Mouse (Mus musculus) lung, postnatal 0 days (tissue): Measurements from ENCODE around the gene Trank1.

Experiments
- CTCF ChIP-seq: IDR thresholded peaks from 2 replicates; pipeline ENCODE4 v1.5.1; 2016; ENCODE audit warnings: antibody characterized with exemption, mild to moderate bottlenecking
- EP300 ChIP-seq: IDR thresholded peaks from 2 replicates; pipeline ENCODE4 v1.6.1; 2016; ENCODE audit warnings: antibody characterized with exemption, mild to moderate bottlenecking, control low read depth

DNA sequence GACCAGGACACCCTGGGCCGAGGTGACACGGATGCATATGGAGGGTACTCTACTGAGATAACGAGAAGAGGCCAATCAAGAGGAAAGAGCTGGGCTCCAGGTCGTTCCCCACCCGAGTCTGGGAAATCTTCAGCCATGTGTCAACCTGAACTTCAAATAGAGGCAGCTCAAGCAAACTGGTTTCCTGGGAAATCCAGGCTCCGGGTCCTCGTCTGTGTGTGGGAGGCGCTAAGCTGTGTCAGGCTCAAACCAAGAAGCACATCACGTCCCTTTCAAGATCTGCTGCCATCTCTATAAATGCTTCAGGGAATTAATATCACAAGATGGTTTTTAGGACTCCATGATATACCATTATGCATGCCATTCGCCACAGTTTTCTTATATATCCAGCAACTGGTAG, 96.9 kb downstream of the Trank1 start:
- TF ChIP-seq CTCF (no peak), EP300 (no peak)
